Mouse (Mus musculus): ENCODE measurements at regions not wholly inside any gene's neighbourhood (a gene's known extent, or its start where the extent isn't known, plus 50 kb on each side); places are given as distances from the start of the nearest gene placed in this dataset.

- H3K4me2 ChIP-seq (ENCODE audit: low read depth), result no peak overlapping the region
- no peak overlapping the region for H3K4me3 ChIP-seq
- no peaks in the 10 kb centered on the region for H3K27me3 ChIP-seq (ENCODE audit: control insufficient read depth, insufficient read depth, insufficient read length)
- H3K79me2 ChIP-seq (ENCODE audit: control insufficient read depth, insufficient read depth), result no peaks in the 10 kb centered on the region
- no peaks in the 10 kb centered on the region for H3K36me3 ChIP-seq (ENCODE audit: control insufficient read depth, insufficient read depth)
- no peak overlapping the region for H3ac ChIP-seq (ENCODE audit: control insufficient read depth, insufficient read length)
- TF ChIP-seq TCF12 (IDR thresholded peaks at IDR 0.05; ENCODE audit: insufficient read depth, poor library complexity, severe bottlenecking), result no peak
- no peak for TF ChIP-seq TCF3 (IDR thresholded peaks at IDR 0.05; ENCODE audit: insufficient read length, low read depth)
- TF ChIP-seq SRF (IDR thresholded peaks at IDR 0.05; ENCODE audit: control insufficient read depth, insufficient read length, low read depth), result no peak
- TF ChIP-seq POLR2AphosphoS2 (IDR thresholded peaks at IDR 0.05; ENCODE audit: insufficient read length, low read depth), result no peak
- no peak for TF ChIP-seq REST (IDR thresholded peaks at IDR 0.05; ENCODE audit: insufficient read depth, insufficient read length)
- TF ChIP-seq MAX (IDR thresholded peaks at IDR 0.05; ENCODE audit: low read depth), result no peak
- no peak for TF ChIP-seq USF1 (IDR thresholded peaks at IDR 0.05; ENCODE audit: low read depth)
- no peak for TF ChIP-seq MYOD1 (IDR thresholded peaks at IDR 0.05; ENCODE audit: control insufficient read depth in 1 of 3, insufficient read length in 2 of 3, low read depth in 2 of 3)
- TF ChIP-seq MYOG (IDR thresholded peaks at IDR 0.05; ENCODE audit: control insufficient read depth in 1 of 3, insufficient read depth in 1 of 3, insufficient read length in 2 of 3, low read depth in 2 of 3), result no peak
- TF ChIP-seq E2F4 (IDR thresholded peaks at IDR 0.05; ENCODE audit: insufficient read depth), result no peak
- no peak for TF ChIP-seq CEBPB (IDR thresholded peaks at IDR 0.05; ENCODE audit: insufficient read depth, poor library complexity, severe bottlenecking)
- no peak for TF ChIP-seq POLR2A (IDR thresholded peaks at IDR 0.05; ENCODE audit: insufficient read length, low read depth)
Observed at GRCm38 (mm10) chr1:77695228-77696018, 180.5 kb upstream of the Epha4 start.

GRCm38 (mm10) chr1:77663345-77663744 lies 148.5 kb upstream of the Epha4 start:
- Histone ChIP-seq H3K36me3 (ENCODE audit: control insufficient read depth, insufficient read depth) (no peaks in the 10 kb centered on the region), H3K79me2 (ENCODE audit: control insufficient read depth, insufficient read depth) (no peaks in the 10 kb centered on the region), H3K4me3 (no peak overlapping the region), H3ac (ENCODE audit: control insufficient read depth, insufficient read length) (no peak overlapping the region), H3K4me2 (ENCODE audit: low read depth) (no peak overlapping the region), H3K27me3 (ENCODE audit: control insufficient read depth, insufficient read depth, insufficient read length) (no peaks in the 10 kb centered on the region)
- TF ChIP-seq REST (IDR thresholded peaks at IDR 0.05; ENCODE audit: insufficient read depth, insufficient read length) (no peak), MYOD1 (IDR thresholded peaks at IDR 0.05; ENCODE audit: control insufficient read depth in 1 of 3, insufficient read length in 2 of 3, low read depth in 2 of 3) (no peak), POLR2AphosphoS2 (IDR thresholded peaks at IDR 0.05; ENCODE audit: insufficient read length, low read depth) (no peak), TCF12 (IDR thresholded peaks at IDR 0.05; ENCODE audit: insufficient read depth, poor library complexity, severe bottlenecking) (no peak), E2F4 (IDR thresholded peaks at IDR 0.05; ENCODE audit: insufficient read depth) (no peak), TCF3 (IDR thresholded peaks at IDR 0.05; ENCODE audit: insufficient read length, low read depth) (no peak), CEBPB (IDR thresholded peaks at IDR 0.05; ENCODE audit: insufficient read depth, poor library complexity, severe bottlenecking) (no peak), MAX (IDR thresholded peaks at IDR 0.05; ENCODE audit: low read depth) (no peak), SRF (IDR thresholded peaks at IDR 0.05; ENCODE audit: control insufficient read depth, insufficient read length, low read depth) (no peak)

GRCm38 (mm10) chr1:77660436-77660835 lies 145.5 kb upstream of the Epha4 start:
- H3K4me3 ChIP-seq, result no peak overlapping the region
- H3K36me3 ChIP-seq (ENCODE audit: control insufficient read depth, insufficient read depth), result no peaks in the 10 kb centered on the region
- H3K4me2 ChIP-seq (ENCODE audit: low read depth), result no peak overlapping the region
- no peaks in the 10 kb centered on the region for H3K79me2 ChIP-seq (ENCODE audit: control insufficient read depth, insufficient read depth)
- H3ac ChIP-seq (ENCODE audit: control insufficient read depth, insufficient read length), result no peak overlapping the region
- TF ChIP-seq REST (IDR thresholded peaks at IDR 0.05; ENCODE audit: insufficient read depth, insufficient read length) (no peak), POLR2AphosphoS2 (IDR thresholded peaks at IDR 0.05; ENCODE audit: insufficient read length, low read depth) (no peak), TCF12 (IDR thresholded peaks at IDR 0.05; ENCODE audit: insufficient read depth, poor library complexity, severe bottlenecking) (no peak), POLR2A (IDR thresholded peaks at IDR 0.05; ENCODE audit: insufficient read length, low read depth) (no peak), SRF (IDR thresholded peaks at IDR 0.05; ENCODE audit: control insufficient read depth, insufficient read length, low read depth) (no peak), MYOD1 (IDR thresholded peaks at IDR 0.05; ENCODE audit: control insufficient read depth in 1 of 3, insufficient read length in 2 of 3, low read depth in 2 of 3) (no peak), E2F4 (IDR thresholded peaks at IDR 0.05; ENCODE audit: insufficient read depth) (no peak), USF1 (IDR thresholded peaks at IDR 0.05; ENCODE audit: low read depth) (no peak), TCF3 (IDR thresholded peaks at IDR 0.05; ENCODE audit: insufficient read length, low read depth) (no peak), MYOG (IDR thresholded peaks at IDR 0.05; ENCODE audit: control insufficient read depth in 1 of 3, insufficient read depth in 1 of 3, insufficient read length in 2 of 3, low read depth in 2 of 3) (no peak), MAX (IDR thresholded peaks at IDR 0.05; ENCODE audit: low read depth) (no peak), CEBPB (IDR thresholded peaks at IDR 0.05; ENCODE audit: insufficient read depth, poor library complexity, severe bottlenecking) (no peak)
- H3K27me3 ChIP-seq (ENCODE audit: control insufficient read depth, insufficient read depth, insufficient read length), result no peaks in the 10 kb centered on the region

DNA sequence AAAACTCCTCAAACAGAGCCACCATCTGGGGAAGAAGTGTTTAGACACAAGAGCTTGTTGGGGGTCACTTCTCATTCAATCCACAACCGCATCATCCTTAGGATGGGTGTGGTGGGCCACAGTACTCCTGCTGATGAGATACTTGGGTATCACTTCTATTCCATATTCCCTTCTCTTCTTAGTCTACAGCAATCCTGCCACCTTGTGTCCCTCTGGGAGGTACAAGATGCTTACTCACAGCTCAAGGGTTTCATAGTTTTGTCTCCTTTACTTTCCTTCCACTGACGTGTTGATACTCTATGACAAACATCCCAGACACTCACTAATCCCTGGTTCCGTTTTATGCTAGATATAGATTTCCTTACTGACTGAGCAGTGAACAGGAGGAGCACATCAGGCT lies 122.1 kb upstream of the Epha4 start:
- Histone ChIP-seq H3K4me2 (ENCODE audit: low read depth) (no peak overlapping the region), H3K36me3 (ENCODE audit: control insufficient read depth, insufficient read depth) (no peaks in the 10 kb centered on the region), H3K4me3 (no peak overlapping the region), H3K79me2 (ENCODE audit: control insufficient read depth, insufficient read depth) (no peaks in the 10 kb centered on the region), H3ac (ENCODE audit: control insufficient read depth, insufficient read length) (no peak overlapping the region), H3K27me3 (ENCODE audit: control insufficient read depth, insufficient read depth, insufficient read length) (no peaks in the 10 kb centered on the region)
- no peak for TF ChIP-seq MYOD1 (IDR thresholded peaks at IDR 0.05; ENCODE audit: control insufficient read depth in 1 of 3, insufficient read length in 2 of 3, low read depth in 2 of 3)
- TF ChIP-seq POLR2A (IDR thresholded peaks at IDR 0.05; ENCODE audit: insufficient read length, low read depth), result no peak
- TF ChIP-seq REST (IDR thresholded peaks at IDR 0.05; ENCODE audit: insufficient read depth, insufficient read length), result no peak
- TF ChIP-seq USF1 (IDR thresholded peaks at IDR 0.05; ENCODE audit: low read depth), result no peak
- TF ChIP-seq MYOG (IDR thresholded peaks at IDR 0.05; ENCODE audit: control insufficient read depth in 1 of 3, insufficient read depth in 1 of 3, insufficient read length in 2 of 3, low read depth in 2 of 3), result no peak
- no peak for TF ChIP-seq SRF (IDR thresholded peaks at IDR 0.05; ENCODE audit: control insufficient read depth, insufficient read length, low read depth)
- TF ChIP-seq TCF12 (IDR thresholded peaks at IDR 0.05; ENCODE audit: insufficient read depth, poor library complexity, severe bottlenecking), result no peak
- TF ChIP-seq TCF3 (IDR thresholded peaks at IDR 0.05; ENCODE audit: insufficient read length, low read depth), result no peak
- TF ChIP-seq MAX (IDR thresholded peaks at IDR 0.05; ENCODE audit: low read depth), result no peak

Data from myocyte (in vitro differentiated cells).